Mouse (Mus musculus) liver, embryonic 16.5 days (tissue): ENCODE measurements around the gene Sardh. TPM values are rescaled to one million over a fixed set of nuclear protein-coding genes. Genes with fewer than 3 reads are reported as not detected.

ENCODE experiments used
- ATAC-seq: fragments of 200-750 bp; cut with Nextera tagmentation; 2 replicates; pipeline ENCODE4 v1.8.0; 2017; ENCODE audit warnings: low read depth, mild to moderate bottlenecking, moderate number of reproducible peaks, moderate library complexity
- H3K27ac ChIP-seq: fragments of 300-500 bp; sonication (generic); 2 replicates; pipeline ENCODE4 v1.5.1; 2014; ENCODE audit warnings: mild to moderate bottlenecking, low read length
- H3K27me3 ChIP-seq: fragments of 300-500 bp; sonication (generic); 2 replicates; pipeline ENCODE4 v1.6.1; 2014; ENCODE audit warnings: low read depth, low read length, mixed read lengths; ENCODE audit not compliant: control insufficient read depth, insufficient read depth
- H3K36me3 ChIP-seq: fragments of 300-500 bp; sonication (generic); 2 replicates; pipeline ENCODE4 v1.6.1; 2014; ENCODE audit warnings: mild to moderate bottlenecking; ENCODE audit not compliant: control insufficient read depth, insufficient read depth
- H3K4me1 ChIP-seq: fragments of 300-500 bp; sonication (generic); 2 replicates; pipeline ENCODE4 v1.6.1; 2014; ENCODE audit warnings: low read depth, low read length, mixed read lengths; ENCODE audit not compliant: control insufficient read depth
- H3K4me2 ChIP-seq: fragments of 300-500 bp; sonication (generic); 2 replicates; pipeline ENCODE4 v1.6.1; 2014; ENCODE audit warnings: low read depth, low read length, mixed read lengths
- H3K4me3 ChIP-seq: fragments of 300-500 bp; sonication (generic); 2 replicates; pipeline ENCODE4 v1.5.1; 2014; ENCODE audit warnings: low read depth, mild to moderate bottlenecking, low read length
- H3K9ac ChIP-seq: fragments of 300-500 bp; sonication (generic); 2 replicates; pipeline ENCODE4 v1.6.1; 2014; ENCODE audit warnings: low read depth, low read length
- H3K9me3 ChIP-seq: fragments of 300-500 bp; sonication (generic); replicated peaks from 2 replicates; pipeline ENCODE4 v1.6.1; 2016; ENCODE audit warnings: low read length; ENCODE audit not compliant: control insufficient read depth
- WGBS: fragments of 180-500 bp; shearing (Covaris S2); extraction: QIAGEN DNeasy Blood & Tissue Kit; methylation state at CpG from one replicate; pipeline ENCODE4 v1.1.7; 2014; ENCODE audit not compliant: insufficient replicate concordance; 5-methylcytosine and 5-hydroxymethylcytosine counted together
- polyA plus RNA-seq: library from polyadenylated mRNA; unstranded; fragments of >200 nt; fragmentation: Nextera tagmentation; extraction: Ambion mirVana; gene quantifications from 2 replicates; pipeline ENCODE4 v1.2.1, GENCODE M21; 2015

Sardh gene
- 67.6 and 78.4 TPM in 2 replicates for polyA plus RNA-seq

DNA sequence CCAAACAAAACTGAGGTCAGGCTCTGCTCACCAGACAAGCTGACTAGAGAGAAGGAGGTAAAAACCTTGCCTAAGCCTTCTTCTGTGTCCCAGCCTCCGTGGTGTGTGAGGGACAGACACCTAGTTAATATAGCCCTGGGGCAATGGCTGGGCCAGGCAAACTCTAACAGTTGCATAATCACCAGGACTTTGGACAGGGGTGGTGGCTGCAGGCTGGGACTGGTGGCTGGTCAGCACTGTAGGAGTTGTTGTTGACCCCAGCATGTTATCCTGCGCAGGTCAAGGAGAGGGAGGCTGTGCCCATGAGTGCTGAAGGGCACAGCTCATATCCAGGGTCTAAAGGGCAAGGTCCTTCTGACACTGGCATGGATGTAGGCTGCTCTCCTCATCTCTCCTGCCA is at the start of gene Sardh:
Sardh (minus strand) TSS at position 127 of the 400 bp plus-strand sequence.
- no peaks in the 10 kb centered on the region; the same call in 1 of the 2 replicates for H3K4me1 ChIP-seq
- WGBS: 43% methylated on average over 2 of the region's 2 CpGs
- H3K27ac ChIP-seq: peak within 1 kb of the TSS; percentile 90
- peak; percentile 77 for ATAC-seq
- H3K9me3 ChIP-seq: no peaks in the 10 kb centered on the region
- H3K36me3 ChIP-seq: no peaks in the 10 kb centered on the region
- H3K4me2 ChIP-seq: peak within 1 kb of the TSS; percentile 44
- no peaks in the 10 kb centered on the region for H3K27me3 ChIP-seq
- H3K4me3 ChIP-seq: no peak within 1 kb of the TSS
- peak within 1 kb of the TSS; percentile 21 for H3K9ac ChIP-seq

DNA sequence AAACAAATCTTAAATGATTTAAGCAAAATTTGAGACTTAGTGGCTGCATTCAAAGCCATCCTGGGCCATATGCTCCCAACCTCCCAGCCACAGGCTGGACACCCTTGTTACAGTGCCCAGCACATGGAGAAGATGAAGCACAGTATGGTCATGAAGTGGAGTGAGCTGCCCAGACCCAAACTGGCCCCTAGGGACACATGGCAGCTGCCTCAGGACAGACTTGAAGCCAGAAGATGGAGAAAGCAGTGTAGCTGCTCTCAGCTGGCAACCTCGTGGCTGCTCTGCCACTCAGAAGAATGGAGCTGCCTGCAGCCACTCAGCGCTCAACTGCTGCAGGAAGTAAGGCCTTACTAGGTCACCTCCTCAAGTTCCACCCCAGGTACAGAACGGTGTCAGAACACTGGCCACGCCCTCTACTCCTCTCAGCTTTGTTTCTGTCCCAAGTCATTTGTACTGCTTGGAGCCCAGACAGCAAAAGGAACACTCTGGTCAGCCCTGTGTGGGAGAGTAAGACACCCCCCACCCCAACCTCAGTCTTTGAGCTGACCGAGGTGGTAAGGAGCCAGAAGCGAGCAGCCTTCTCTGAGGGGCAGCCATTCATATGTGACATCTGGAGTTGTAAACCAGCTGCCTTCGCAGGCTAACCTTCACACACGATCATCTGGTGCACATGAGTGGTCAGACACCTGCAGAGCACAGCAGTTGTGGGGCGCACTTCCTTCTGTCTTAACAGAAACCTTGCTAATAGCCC is 48.7 kb upstream of the Sardh start:
- H3K4me2 ChIP-seq: no peak overlapping the region
- H3K9ac ChIP-seq: no peak overlapping the region
- H3K36me3 ChIP-seq: no peaks in the 10 kb centered on the region
- H3K4me1 ChIP-seq: no peaks in the 10 kb centered on the region
- H3K27ac ChIP-seq: no peak overlapping the region
- no peak overlapping the region for H3K4me3 ChIP-seq
- H3K9me3 ChIP-seq: no peaks in the 10 kb centered on the region
- peak; percentile 13; the same call in 1 of the 2 replicates for ATAC-seq
- H3K27me3 ChIP-seq: no peaks in the 10 kb centered on the region
- 54% methylated on average over 9 of the region's 9 CpGs for WGBS

DNA sequence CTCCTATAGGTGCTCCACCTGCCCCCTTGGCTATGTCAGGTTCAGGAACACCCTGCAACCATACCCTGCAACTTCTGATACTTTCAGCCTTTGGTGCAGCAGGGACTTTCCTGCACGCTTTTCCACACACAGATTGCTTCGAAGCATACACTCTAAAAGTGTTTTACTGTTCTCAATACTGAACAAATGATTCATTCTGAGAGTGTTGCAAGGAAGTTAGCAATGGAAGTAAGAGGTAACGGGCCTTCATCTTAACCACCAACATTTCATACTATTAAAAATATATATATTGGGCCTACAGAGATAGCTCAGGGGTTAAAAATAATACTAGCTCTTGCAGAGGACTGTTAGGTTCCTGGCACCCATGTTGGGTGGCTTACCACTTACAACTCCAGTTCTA is 46.6 kb upstream of the Sardh start:
- Histone ChIP-seq H3K9ac (no peak overlapping the region), H3K9me3 (no peaks in the 10 kb centered on the region), H3K27ac (no peak overlapping the region), H3K27me3 (no peaks in the 10 kb centered on the region), H3K4me3 (no peak overlapping the region), H3K36me3 (no peaks in the 10 kb centered on the region), H3K4me2 (no peak overlapping the region), H3K4me1 (no peaks in the 10 kb centered on the region)
- ATAC-seq: no peak
- WGBS: 78% methylated on average over 3 of the region's 3 CpGs

DNA sequence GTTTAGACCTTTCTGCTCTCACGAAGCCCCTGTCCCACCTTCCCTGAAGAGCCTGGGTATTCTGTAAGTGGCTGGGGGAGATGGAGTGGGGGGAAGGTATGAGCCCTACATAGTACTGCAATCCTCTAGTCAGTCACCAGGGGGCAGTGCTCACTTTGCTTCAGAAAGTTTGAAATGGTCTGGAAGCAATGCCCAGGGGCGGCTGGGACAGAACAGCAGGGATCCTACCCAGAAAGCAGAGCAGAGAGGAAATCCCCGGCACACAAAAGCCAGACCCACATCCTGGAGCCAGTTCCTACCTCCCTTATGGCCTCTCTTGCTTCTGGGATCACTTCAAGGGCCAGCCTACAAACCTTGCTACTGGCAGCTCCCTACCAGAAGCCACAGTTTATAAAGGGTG is 40.9 kb upstream of the Sardh start:
- no peak overlapping the region for H3K4me3 ChIP-seq
- H3K9me3 ChIP-seq: no peaks in the 10 kb centered on the region
- H3K27ac ChIP-seq: no peak overlapping the region
- no peaks in the 10 kb centered on the region for H3K36me3 ChIP-seq
- no peaks in the 10 kb centered on the region for H3K27me3 ChIP-seq
- no peaks in the 10 kb centered on the region; the same call in 1 of the 2 replicates for H3K4me1 ChIP-seq
- no peak overlapping the region for H3K9ac ChIP-seq
- no peak overlapping the region for H3K4me2 ChIP-seq
- ATAC-seq: no peak
- WGBS: 19% methylated on average over 3 of the region's 3 CpGs

DNA sequence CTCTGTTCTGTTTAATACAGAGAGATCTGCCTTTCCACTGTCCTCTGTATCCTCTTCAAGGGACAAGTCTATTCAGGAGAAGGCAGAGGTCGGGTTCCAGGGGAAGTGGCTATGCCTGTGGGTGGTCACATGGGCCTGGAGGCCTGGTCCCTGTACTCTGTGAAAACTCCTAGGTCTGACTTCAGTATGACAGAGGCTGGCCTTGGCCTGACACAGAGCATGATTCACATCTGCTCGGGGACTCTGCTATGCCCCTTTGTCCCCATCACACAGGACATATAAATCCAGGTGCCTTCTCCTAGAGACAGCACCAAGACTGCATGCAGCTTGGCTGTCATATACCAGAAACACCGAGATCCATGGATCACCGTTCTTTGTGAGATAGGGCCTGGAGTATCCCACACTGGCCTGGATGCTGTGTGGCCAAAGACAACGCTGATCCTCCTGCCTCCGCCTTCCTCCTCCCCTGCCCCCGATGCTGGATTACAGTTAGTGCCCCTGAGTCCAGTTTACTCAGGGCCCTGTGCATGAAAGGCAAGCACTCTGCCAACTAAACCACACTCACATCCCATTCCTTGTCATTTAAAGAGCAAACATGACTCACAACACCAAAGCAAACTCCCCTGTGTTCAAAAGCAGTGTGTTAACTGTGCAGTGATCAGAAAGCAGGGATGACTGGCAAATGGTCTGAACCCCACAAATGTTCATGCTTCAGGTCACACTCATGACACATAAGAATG is 39.0 kb upstream of the Sardh start:
- H3K4me1 ChIP-seq: no peaks in the 10 kb centered on the region; the same call in 1 of the 2 replicates
- no peak overlapping the region for H3K27ac ChIP-seq
- H3K4me2 ChIP-seq: no peak overlapping the region
- H3K36me3 ChIP-seq: no peaks in the 10 kb centered on the region
- no peaks in the 10 kb centered on the region for H3K9me3 ChIP-seq
- H3K4me3 ChIP-seq: no peak overlapping the region
- H3K9ac ChIP-seq: no peak overlapping the region
- WGBS: 65% methylated on average over 7 of the region's 7 CpGs
- 0 out of 2 replicates have a peak, but pooled peaks have one; percentile 9 for ATAC-seq
- no peaks in the 10 kb centered on the region for H3K27me3 ChIP-seq

DNA sequence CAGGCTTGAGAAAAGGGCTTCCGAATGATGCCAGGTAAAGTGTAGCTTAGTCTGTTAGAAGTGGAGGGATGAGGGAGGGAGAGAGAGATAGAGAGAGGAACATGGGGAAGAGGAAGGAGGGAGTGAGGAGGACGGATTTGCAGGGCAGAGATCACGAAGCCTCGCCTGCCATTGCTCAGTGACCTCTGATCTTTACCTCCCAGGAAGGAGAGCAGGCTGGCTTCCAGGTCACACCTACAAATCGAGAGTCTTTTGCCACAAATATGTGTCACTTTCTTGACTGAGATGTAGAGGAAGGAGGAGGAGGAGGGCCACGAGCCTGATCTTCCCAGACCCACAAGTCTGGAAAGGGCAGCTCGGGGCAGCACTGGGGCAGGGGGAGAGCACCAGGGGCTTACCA is 36.3 kb upstream of the Sardh start:
- Histone ChIP-seq H3K4me3 (no peak overlapping the region), H3K9ac (no peak overlapping the region), H3K27ac (no peak overlapping the region), H3K27me3 (no peaks in the 10 kb centered on the region), H3K4me2 (no peak overlapping the region), H3K4me1 (no peaks in the 10 kb centered on the region; the same call in 1 of the 2 replicates), H3K36me3 (no peaks in the 10 kb centered on the region), H3K9me3 (no peaks in the 10 kb centered on the region)
- 46% methylated on average over 7 of the region's 7 CpGs for WGBS
- no peak for ATAC-seq

DNA sequence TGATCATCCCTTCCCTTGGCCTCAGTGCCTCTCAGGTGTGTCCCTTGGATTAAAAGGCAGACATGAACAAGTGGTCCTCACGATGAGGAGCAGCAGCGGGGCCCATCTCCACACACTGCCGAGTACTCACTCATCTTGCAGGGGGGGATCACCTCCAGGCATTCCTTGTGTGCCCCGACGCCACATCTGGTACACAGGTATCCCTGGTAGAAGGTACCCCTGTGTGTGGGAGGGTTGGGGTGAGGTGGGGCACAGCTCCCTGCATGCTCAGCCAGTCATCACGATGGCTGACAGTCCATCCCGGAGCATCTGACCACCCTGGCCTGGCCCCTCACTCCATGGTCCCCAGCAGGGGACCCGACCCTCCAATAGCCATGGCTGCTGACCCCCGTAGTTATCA is 33.6 kb upstream of the Sardh start:
- Histone ChIP-seq H3K4me2 (no peak overlapping the region), H3K27ac (no peak overlapping the region), H3K4me3 (no peak overlapping the region), H3K4me1 (no peaks in the 10 kb centered on the region; the same call in 1 of the 2 replicates), H3K36me3 (no peaks in the 10 kb centered on the region; the same call in 1 of the 2 replicates), H3K9ac (no peak overlapping the region), H3K27me3 (no peaks in the 10 kb centered on the region), H3K9me3 (no peaks in the 10 kb centered on the region)
- no peak for ATAC-seq
- WGBS: 84% methylated on average over 9 of the region's 9 CpGs

DNA sequence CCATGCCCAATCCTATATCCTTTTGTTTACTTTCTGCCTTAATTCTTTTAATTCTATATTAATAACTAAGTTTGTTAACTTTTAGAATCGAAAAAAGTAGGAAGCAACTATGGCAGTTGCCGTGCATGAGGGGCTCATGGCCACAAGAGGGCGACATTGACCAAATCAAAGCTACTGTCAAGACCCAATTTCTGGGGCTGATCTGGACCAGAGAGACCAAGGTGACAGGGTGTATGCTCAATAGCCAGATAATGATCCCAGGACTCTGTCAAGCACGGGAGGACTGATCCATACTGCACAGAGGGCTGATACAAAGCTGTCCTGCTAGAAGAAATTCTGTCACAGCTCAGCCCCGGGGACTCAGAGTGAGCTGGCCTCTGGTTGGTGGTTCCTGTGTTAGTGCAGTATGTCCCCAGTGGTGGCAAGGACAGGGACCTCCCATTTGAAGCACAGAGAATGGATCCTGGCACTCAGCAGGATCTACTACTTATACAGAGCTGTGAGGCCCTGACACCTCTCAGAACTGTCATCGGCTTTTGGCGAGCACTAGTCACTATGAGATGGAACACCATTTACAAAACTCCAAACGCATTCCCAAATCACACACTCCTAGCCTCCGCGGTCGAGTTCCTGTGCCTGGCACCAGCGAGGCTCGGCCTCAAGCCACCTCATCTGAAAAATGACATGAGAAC is 32.9 kb upstream of the Sardh start:
- H3K4me2 ChIP-seq: no peak overlapping the region
- no peak for ATAC-seq
- 63% methylated on average over 13 of the region's 13 CpGs for WGBS

More for the DNA sequence above, 32.9 kb upstream of the Sardh start:
- H3K27me3 ChIP-seq: no peaks in the 10 kb centered on the region
- no peak overlapping the region for H3K4me3 ChIP-seq
- H3K36me3 ChIP-seq: no peaks in the 10 kb centered on the region; the same call in 1 of the 2 replicates
- no peaks in the 10 kb centered on the region; the same call in 1 of the 2 replicates for H3K4me1 ChIP-seq
- H3K27ac ChIP-seq: no peak overlapping the region
- H3K9me3 ChIP-seq: no peaks in the 10 kb centered on the region
- H3K9ac ChIP-seq: no peak overlapping the region
